Mouse (Mus musculus) kidney, adult 18-20 months (tissue): Measurements from ENCODE around the gene Bcl2.
"Not testable (repeated sequence)": the region's sequence is repeated elsewhere in the genome, so short reads cannot be mapped to it uniquely, and the experiment has no call there.

ENCODE experiments used
- DNase-seq: peaks from one replicate; pipeline ENCODE4 v3.0.0; 2021

Gene Bcl2

DNA sequence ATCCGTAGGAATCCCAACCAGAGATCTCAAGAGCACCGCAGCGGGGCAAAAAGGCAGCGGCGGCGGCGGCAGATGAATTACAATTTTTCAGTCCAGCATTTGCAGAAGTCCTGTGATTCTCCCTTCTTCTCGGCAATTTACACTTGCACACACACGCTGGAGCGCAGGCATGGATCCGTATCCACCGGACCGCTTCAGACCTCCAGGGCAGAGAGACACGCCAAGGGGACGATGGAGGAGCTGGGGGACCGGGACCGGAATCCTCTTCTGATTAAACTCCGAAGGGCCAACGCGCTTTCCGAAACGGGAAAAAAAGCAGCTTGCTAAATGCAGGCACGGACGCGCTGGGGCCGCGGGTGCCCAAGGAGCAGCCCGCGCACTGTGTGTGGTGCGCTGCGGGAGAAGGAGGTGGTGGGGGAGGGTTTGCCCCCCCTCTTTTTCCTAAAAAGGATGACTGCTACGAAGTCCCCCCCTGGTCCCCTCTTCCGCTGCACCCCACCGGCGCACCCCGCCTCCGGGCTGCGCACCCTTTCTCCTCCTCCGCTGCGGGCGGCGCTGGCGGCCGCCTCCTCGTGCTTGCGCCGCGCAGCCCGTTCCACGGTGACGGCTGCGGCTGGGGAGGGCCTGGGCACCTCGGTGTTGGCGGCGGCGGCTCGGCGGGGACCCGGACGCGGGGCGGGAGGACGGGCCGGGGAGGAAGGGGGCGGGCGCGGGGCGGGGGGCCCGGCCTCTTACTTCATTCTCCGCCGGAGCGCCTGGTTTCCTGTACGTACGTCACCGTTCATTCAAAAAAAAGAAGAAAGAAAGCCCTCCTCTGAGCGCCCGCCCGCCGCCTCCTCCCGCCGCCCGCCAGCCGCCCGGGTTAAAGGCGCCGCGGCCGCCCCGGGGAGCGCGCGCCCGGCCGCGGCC is at the start of gene Bcl2:
TSS of gene Bcl2 (minus strand) at position 654 of the 909 bp plus-strand sequence.
- peak; percentile 84 for DNase-seq

DNA sequence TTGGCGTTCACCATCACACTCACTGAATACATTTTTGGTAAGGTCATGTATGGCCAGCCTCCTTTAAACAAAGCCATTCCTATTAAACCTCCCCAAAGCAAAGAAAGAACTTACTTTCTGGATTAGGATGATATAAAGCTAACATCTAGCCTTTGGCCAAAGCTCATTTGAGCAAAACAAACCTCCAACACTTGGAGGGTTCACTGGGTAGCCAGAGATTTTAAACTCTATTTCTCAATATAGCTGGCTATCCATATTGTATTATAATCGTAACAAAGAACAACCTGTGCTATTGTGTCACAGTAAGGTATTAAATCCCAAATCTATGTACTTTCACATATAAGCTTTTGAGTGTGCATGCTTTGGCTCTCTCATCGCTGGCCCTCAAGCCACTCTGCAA is 46.7 kb upstream of the Bcl2 start:
- no peak for DNase-seq

DNA sequence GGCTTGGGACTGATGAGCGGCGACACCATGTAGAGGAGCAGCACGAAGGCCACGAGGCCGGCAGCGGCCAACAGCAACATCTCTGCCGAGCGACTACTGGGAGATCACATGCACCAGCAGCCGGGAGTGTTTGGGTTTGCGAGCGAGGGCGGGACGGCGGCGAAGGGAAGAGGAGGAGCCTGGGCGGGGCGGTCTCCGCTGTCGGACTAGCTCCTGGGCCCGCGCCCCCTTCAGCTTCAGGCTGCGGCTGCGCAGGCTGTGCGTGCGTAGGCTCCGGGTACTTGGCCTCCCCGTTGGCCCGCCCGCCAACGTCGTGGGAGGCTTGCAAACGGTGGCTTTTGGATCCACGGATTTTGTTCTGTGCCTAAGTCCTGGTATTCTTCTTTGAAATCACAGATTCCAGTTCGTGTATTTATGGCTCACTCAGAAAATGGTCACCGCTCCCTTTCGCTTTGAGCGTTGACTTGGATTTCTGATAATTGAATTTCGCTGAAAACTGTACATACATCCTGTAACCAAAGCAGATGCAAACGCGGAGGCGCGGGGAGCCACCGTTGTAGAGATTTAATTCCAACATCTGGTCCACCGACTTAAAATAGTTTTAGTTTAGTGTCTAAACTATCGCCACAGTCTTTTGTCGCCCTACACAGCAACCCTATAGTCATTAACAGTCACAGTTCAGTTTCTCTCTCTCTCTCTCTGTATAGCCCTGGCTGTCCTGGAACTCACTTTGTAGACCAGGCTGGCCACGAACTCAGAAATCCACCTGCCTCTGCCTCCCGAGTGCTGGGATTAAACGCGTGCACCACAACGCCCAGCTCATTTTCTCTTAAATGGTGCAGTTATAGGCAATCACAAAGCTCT is 45.7 kb upstream of the Bcl2 start, which contains the start of gene Kdsr:
TSS of gene Kdsr (minus strand) at position 156 of the 864 bp plus-strand sequence.
- peak; percentile 96 for DNase-seq

DNA sequence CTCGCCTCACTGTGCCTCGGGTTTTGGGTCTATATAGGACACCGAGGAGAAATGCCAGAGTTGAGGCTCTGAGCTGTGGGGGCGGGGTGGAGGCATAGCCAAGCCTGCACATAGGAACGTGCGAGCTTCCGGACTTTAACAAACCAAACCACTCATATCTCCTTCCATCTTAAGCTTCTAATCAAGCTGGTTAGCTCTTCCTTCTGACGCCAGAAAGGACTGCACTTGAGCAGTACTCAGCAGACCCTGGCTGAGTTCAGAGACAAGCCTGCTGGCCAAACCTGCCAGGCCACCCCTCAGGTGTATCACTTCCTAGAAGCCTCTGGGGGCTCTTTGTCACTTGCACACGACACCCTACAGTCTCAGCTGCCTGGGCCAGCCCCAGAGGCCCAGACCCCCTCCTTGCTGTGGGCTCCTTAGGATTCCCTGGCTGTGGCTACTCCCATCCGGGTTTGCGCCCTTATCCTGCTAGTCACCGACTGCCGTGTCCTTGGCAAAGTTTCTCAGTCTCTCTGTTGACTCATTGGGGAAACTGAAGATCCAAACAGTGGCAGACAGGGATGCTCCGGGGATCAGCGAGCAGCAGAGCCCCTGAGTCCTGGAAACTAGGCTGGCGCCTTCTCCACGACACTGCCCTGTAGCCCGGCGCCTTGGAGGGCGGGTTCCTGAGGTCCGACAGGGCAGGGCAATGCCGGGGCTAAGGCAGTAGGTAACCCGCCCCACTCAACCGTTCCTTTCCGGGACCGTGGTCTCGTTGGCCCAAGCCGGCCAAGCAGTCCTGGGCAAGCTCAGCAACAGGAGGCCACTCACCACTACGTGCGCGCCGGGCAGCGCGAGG is 44.9 kb upstream of the Bcl2 start:
- peak; percentile 18 for DNase-seq

DNA sequence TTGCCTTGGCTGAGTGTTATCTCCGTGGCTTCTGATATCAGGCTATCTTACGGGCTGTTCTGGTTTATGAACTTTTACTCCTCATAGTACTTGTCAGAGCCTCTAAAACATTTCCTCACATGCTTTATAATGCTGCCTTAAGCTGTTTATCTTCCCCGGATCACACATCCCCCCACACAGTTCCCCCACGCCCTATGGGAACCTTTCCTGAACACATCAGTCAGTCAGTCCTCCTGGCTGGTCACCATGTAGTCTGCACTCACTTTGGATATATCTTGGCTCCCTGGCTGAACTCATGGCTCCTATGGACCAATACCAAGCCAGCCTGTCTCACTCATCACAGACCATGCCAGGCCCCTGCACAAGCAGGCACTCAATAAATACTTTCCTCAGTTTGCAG is 42.6 kb upstream of the Bcl2 start:
- DNase-seq: no peak

DNA sequence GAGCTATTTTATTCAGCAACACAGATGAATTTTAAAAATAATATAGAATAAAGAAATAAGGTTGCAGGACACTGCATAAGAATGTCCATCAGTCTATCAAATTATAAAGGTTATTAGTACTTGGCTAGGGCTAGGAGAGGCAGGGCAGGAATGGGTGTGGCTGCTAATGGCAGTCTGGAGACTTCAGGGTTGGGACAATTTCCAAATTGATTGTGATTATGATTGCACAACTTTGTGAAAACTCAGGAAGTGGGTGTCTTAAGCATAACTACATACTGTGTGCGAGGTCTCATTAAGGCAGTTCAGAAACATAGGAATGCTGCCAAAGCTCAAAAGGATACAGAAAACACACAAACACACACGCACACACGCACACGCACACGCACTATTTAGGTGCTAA is 37.9 kb upstream of the Bcl2 start:
- no peak for DNase-seq

DNA sequence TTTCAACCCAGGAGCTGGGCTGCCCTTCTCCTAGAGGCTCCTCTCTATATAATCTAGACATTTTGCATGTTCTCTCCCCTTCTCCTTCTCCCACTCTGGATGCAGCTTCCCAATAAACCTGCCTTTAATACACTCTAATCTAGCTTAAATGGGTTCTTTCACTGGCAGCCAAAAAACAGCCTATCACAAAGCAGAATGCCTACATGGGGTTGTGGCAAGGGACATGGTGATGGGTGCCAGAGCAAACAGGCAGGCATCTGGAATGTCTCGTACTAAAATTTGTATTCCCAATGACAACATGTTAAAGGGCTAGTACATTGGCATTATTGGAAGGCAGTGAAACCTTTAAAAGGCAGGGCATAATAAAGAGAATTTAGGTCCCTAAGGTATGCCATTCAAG is 36.6 kb upstream of the Bcl2 start:
- DNase-seq: no peak

DNA sequence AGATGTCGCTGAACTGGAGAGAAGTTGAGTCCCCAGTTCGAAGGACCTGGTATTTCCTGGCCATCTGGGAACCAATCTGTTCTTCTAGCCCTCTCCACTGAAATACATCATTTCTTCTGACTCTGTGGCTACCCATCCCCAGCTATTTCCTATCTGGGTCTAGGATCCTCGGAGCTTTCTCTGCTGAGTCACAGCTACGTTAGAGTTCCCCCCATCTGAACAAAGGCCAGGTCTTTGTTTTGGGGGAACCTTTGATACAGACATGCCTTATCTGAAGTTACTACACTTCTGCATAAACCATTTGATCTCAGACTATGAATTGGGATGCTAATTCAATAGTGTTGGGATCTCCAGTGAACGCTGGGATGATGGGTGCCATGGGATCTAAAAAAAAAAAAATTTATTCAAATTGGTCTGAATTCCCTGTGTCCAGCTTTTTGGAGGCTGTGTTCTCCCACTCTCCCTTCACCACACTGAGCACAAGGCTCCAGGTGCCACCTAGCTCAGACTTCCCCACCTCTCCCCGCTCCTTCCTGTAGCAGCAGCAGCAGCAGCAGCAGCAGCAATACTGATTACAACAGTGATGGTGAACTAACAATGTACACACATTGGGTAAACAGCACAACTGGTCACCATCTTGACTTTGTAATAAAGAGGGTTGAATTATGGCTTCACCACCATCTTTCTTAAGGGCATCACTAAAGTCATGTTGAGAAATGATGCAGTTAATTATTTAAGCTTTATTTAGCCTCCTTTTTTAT is 34.7 kb upstream of the Bcl2 start:
- DNase-seq: no peak

DNA sequence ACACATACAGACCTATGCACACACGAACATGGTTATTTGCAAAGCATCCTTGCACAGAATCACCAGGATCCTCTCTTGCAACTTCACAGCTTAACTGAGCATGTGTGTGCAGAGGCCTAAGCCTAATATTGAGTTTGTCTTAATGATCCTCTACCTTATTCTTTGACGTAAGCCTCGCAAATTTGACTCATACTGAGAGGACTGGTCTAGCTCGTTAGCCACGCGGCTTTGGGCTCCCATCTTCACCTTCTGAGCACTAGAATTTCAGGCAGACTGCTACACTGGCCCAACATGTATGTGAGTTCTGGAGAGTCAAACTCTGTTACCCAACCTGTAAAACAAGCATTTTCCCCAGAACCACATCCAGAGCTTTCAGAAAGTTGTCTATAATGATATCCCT is 28.9 kb upstream of the Bcl2 start:
- no peak for DNase-seq

DNA sequence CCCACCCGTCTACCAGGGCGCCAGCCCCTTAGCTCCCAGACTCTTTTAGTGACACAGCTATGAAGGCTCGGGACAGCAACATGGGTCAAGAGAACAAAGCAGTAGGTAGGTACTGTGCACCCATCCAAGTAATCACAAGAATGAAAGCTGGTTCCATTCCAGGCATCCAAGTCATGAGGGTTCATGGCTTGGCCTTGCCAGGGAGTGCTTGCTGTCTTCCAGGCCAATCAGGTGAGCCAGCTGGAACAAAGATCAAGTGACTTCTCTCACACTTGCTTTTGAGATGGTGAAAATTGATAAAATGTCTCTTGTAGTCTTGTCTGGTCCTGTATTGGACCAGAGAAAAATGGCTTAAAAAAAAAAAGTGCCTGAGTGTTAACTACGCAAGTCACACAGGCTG is 26.7 kb upstream of the Bcl2 start:
- no peak for DNase-seq

DNA sequence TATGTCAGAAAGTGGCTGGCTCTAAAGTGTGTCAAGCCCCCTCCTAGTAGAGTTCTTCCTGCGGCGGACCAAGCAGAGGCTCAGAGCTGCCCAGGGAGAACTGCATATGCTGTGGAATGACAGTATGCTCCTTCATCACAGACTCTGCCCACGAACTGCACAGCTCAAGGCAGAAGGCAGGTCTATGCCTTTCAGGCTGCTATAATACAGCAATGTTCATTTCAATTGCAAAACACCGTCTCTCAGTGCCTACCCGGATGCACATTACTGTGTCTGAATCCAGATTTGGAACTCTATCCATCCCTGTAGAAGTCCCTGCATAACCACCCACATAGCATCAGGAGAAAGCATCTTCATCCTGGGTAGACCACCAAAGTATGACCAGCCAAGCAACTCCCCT is 25.7 kb upstream of the Bcl2 start:
- DNase-seq: no peak

DNA sequence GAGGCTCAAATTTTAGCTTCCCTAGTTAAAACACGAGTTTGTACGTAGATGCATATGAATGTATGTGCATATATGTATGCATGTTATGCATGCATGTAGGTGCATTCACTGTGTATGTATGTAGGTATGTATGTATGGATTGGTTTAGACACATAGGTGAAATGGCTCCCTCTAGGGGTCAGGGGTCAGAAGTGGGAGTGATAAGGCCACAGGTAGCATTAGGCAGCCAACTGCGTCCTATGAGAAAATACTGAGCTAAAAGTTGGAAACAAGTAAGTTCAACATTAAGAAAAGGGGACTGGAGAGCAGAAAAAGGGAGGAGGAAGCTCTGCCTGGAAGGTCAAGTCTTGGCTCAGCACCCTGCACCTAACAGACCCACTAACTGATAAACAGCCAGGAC is 24.0 kb upstream of the Bcl2 start:
- DNase-seq: no peak

DNA sequence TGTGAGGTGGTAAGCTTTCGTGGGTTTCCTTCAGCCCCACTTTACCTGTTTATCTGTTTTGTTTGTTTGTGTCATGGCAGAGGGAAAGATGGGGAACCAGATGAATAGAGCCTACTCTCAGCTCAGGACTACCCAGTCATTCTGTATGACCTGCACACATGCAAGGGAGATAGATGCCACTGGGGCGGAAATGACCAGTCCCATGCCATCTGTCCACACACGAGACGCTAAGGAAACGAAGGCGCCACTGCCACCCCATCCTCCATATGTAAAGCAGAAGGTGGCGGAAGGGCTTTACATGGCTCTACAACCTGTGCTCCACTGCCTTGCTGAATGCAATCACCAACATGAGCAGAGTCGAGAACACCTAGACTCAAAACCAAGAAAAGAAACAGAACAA is 22.1 kb upstream of the Bcl2 start:
- DNase-seq: no peak

DNA sequence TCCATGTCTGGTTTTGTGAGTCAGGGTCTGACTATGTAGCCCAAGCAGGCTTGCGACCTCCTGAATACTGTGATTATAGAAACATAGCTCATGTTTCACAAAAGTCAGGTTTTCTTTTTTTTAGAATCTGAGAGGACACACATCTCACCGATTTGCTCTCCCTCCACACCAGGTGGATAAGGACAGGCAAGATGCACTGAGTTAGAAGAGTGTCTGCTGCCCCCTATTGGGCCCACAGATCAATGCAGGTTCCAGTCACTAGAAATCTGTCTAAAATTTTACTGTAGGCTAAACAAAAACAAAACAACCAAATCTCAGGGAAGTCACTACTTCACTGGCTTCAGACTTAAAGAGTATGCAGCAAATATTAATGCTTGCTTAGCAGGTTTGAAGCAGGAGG is 21.5 kb upstream of the Bcl2 start:
- DNase-seq: peak; percentile 49

DNA sequence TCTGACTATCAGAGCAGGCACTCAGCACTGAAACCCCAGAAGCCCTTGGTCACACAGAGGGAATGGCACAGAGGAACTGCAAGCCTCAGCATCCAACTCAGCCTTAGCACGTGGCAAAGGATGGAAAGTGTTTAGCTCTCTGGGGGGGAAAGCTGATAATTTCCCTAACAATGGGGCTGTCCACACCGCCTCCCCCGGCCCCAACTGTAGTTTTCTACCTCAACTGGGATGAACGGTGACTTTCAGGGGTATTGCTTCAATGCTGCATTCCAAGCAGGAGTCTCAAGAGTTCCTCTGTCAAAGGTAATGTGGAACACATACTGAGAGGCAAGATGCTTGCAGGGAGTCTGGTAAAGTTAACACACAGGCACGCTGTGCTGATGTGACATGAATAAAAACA is 8.0 kb upstream of the Bcl2 start:
- DNase-seq: no peak

DNA sequence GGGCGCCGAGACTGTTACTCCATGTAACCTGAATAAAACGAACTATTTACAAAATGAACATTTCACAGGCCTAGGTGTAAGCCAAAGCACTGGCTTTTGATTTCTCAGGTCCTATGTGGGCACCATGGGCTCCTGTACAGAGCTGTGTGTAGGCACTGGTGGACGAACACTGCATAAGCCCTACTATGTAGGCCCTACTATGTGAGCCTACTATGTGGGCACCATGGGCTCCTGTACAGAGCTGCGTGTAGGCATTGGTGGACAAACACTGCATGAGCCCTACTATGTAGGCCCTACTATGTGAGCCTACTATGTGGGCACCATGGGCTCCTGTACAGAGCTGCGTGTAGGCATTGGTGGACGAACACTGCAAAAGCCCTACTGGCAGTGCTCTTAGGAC is 3.7 kb upstream of the Bcl2 start:
- not testable (repeated sequence) for DNase-seq

DNA sequence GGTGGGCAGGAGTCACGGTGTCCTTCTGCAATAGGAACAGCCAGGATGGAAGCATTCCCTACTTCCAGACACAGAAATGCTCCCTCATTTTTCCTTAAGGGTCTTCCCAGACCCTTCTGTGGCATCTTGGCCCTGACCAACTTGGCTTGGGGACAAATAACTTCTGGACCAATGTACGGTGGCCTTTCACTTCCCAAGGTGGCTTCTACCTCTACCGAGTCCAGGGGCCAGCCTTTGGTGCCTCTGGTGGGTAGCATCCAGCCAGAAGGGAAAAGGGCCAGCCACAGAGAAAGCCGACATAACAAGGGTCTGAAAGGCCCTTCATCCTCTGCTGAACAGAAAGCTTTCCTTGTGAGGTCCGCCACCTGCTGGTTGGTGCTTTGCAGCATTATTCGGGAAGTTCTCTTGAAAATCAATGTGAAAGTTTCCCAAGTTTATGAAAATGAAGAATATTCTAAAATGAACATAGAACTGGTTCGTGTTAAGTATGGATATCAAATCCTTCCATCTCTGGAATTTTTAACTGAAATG is 3.1 kb upstream of the Bcl2 start:
- peak; percentile 84 for DNase-seq

DNA sequence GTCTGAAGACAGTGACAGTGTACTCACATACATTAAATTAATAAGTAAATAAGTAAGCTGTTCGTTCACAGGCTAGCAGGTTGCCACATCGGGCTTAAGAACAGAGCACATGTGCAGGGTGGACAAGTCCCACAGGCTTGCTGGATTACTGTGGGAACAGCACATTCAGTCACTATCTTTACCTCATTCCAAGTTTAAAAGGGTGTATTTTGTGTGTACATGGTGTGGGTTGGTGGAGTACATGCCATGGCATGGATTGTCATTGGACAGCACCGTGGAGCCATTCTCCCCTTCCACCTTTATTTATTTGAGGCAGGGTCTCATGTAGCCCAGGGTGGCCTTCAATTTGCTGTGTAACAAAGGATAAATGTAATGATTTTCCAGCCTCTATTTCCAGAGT is 2.1 kb upstream of the Bcl2 start:
- no peak for DNase-seq

DNA sequence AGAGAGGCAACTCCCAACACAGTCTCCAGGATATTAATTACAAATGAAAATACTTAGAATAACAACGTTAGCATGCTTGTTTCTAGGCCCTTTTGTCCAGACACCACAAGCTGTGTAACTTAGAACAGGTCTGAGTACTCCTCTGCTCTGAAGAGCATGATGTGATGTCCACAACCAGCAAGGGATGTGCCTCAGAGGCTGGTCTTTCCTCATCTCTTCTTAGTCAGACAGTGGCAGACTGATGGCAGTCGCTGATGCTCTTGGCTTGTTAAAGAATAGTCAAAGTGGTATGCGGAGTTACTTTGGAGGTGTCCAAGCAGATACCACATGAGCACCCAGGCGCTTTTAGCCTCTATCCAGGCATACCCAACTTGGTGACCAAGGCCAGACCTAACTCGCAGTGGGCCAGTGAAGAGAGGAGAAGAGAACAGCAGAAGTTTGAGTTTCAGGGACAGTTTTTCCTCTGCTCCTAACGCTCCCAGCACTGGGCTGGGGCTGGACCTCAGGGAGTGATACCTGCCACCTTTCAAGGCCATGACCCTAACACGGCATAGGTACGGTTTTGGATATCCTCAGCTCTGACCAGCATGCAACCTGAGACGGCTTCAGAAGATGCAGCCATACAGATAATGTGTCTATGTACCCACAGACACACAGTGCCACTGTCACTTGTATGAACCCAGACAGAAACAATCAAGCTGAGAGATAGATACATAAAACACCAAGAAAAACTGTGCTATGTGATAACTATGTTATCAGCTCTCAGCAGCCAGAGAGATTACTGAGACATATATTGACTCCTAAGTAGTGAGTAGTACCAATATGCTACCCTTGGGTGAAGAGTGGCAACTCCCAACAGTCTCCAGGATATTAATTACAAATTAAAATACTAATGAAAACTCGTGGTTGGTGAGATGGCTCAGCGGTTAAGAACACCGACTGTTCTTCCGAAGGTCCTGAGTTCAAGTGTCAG is 1.3 kb upstream of the Bcl2 start:
- no peak for DNase-seq

DNA sequence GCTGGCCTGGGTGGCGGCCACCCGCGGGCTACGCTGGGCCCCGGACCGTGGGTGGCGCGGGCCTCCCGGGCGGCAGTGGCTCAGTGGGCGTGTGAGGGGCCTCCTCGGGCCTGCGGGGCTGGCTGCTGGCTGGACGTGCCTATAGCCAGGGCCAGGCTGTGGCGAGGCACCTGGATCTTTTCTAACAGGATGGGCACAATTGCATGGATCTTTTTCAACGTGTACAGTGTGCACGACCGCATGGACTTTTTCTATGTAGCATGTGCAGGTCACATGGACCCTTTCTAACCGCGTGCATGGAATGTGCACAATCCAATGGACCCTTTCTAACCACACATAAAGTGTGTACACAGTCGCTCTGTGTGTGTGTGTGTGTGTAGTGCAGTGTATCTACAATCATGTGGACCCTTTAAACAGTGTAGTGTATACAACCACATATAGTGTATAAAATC is 482 bp upstream of the Bcl2 start:
- DNase-seq: no peak

DNA sequence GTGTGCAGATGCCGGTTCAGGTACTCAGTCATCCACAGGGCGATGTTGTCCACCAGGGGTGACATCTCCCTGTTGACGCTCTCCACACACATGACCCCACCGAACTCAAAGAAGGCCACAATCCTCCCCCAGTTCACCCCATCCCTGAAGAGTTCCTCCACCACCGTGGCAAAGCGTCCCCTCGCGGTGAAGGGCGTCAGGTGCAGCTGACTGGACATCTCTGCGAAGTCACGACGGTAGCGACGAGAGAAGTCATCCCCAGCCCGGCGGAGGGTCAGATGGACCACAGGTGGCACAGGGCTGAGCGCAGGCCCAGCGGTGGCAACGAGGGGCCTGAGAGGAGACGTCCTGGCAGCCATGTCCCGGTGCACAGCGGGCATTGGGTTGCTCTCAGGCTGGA is 1.7 kb downstream of the Bcl2 start:
- DNase-seq: peak; percentile 67
